Mouse (Mus musculus): ENCODE data around the gene Cnot9. TPM values are rescaled to one million over a fixed set of nuclear protein-coding genes. Genes with fewer than 3 reads are reported as not detected.

Gene Cnot9
- total RNA-seq, 2 experiments from 2014 or later = 12.3 to 12.5 TPM

Other genes starting within 250 kb of the Cnot9 start
- gene Gpbar1, start 227.5 kb upstream of the Cnot9 start, total RNA-seq (2021) = not detected
- 10 to 100 TPM; 63.6 to 65.8 TPM for gene Aamp, start 221.3 kb upstream of the Cnot9 start, total RNA-seq (2021)
- 10 to 100 TPM; 56.7 to 58.0 TPM for gene Pnkd, start 221.1 kb upstream of the Cnot9 start, total RNA-seq (2021)
- 10 to 100 TPM; 28.5 to 36.6 TPM for gene Tmbim1, start 200.4 kb upstream of the Cnot9 start, total RNA-seq (2021)
- gene Catip, start 143.9 kb upstream of the Cnot9 start, total RNA-seq (2021) = not detected
- 1 to 10 TPM; 2.9 to 3.2 TPM for gene Slc11a1, start 130.9 kb upstream of the Cnot9 start, total RNA-seq (2021)
- gene Ctdsp1, start 114.5 kb upstream of the Cnot9 start, total RNA-seq (2021) = 10 to 100 TPM; 82.7 to 82.9 TPM
- gene Vil1, start 96.7 kb upstream of the Cnot9 start, total RNA-seq (2021) = under 1 TPM in 1 of 2 experiments, not detected in 1; 0.13 TPM
- 10 to 100 TPM; 43.2 to 72.4 TPM for gene Plcd4, start 36.8 kb downstream of the Cnot9 start, total RNA-seq (2021)
- gene Usp37, start 38.2 kb downstream of the Cnot9 start, total RNA-seq (2021) = 1 to 10 TPM; 6.8 to 8.3 TPM
- 10 to 100 TPM in 1 of 2 experiments, 1 to 10 TPM in 1; 9.3 to 10.1 TPM for gene Zfp142, start 82.2 kb downstream of the Cnot9 start, total RNA-seq (2021)
- gene Bcs1l, start 82.2 kb downstream of the Cnot9 start, total RNA-seq (2021) = 10 to 100 TPM; 18.6 to 21.0 TPM
- gene Rnf25, start 95.3 kb downstream of the Cnot9 start, total RNA-seq (2021) = 10 to 100 TPM; 13.1 to 17.5 TPM
- gene Stk36, start 95.4 kb downstream of the Cnot9 start, total RNA-seq (2021) = under 1 TPM; 0.84 to 0.96 TPM
- gene Ttll4, start 155.7 kb downstream of the Cnot9 start, total RNA-seq (2021) = 10 to 100 TPM; 10.8 to 11.4 TPM
- 10 to 100 TPM; 32.4 to 36.4 TPM for gene Cyp27a1, start 207.5 kb downstream of the Cnot9 start, total RNA-seq (2021)
- 10 to 100 TPM; 54.4 to 93.4 TPM for gene Prkag3, start 243.2 kb downstream of the Cnot9 start, total RNA-seq (2021)

Measured in gastrocnemius, postnatal 25 days (tissue).